Mouse (Mus musculus): ENCODE results near the gene Magi1.
"Not testable (repeated sequence)": the region's sequence is repeated elsewhere in the genome, so short reads cannot be mapped to it uniquely, and the experiment has no call there.

Magi1 gene

DNA sequence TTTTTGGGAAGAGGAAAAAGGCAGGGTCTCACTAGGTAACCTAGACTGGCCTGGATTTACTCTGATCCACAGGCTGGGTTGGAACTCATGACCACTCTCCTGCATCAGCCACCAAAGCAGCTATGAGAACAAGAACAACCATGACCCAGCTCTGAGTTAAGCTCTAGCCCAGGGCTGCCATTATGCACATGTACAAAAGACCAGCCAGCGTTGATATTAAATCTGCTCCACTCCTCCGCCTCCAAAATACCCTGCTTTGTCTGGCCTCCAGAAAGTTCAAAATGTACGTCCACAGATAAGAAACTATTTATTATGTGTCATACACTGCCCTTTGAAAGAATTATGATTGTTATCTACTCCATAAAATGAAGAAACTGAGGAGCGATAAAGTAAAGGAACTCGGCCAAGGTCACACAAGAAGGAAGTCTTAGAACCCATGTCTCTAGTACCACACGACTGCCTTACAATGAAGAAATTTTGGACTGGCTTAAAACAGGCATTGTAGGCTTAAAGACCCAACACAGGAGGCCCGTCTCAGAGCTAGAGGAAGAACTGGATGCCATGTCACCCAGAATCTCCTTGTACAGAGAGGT lies 223.0 kb downstream of the Magi1 start:
- in situ Hi-C loops (cut with MboI; ENCODE audit: low pct_unique_long_range_greater_than_20kb in 1 of 2, low sequenced_read_pairs in 2 of 2, unreplicated experiment in 1 of 2): no loop called here

DNA sequence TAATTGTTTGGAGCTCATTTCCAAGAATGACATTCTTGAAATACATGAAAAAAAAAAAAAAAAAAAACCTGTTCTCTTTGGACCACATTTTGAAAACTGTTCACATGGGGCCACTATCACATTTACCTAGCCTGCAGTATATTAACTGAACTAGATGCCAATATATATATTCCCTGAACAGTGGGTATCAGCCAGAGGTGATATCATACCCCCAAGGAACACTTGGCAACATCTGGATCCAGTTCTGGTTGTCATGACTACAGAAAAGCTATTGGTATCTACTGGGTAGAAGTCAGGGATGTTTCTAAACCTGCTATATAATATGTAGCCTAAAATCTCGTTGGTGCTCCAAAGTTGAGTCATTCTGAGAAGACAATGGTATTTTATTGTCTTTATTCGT lies 224.6 kb downstream of the Magi1 start:
- in situ Hi-C loops (cut with MboI; ENCODE audit: low pct_unique_long_range_greater_than_20kb in 1 of 2, low sequenced_read_pairs in 2 of 2, unreplicated experiment in 1 of 2): no loop called here

DNA sequence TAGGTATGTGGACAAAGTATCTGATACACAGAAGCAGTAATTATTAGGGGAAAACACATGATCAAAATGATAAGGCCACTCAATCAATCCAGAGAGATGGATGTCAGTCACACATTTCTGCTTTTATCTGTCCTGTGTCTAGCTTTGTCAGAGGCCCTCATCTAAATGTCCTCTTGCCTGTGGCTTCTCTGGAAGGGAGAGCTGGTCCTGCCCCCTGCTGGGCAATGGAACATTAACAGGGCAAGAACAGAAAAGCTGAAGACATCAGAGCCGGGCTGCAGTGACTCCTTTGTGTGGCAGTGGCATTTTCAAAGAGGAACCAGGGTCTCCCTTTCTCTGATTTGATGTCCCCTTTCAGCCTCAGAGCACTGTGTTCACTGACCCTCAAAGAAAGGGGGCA lies 229.8 kb downstream of the Magi1 start:
- in situ Hi-C loops (cut with MboI; ENCODE audit: low pct_unique_long_range_greater_than_20kb in 1 of 2, low sequenced_read_pairs in 2 of 2, unreplicated experiment in 1 of 2): no loop called here

DNA sequence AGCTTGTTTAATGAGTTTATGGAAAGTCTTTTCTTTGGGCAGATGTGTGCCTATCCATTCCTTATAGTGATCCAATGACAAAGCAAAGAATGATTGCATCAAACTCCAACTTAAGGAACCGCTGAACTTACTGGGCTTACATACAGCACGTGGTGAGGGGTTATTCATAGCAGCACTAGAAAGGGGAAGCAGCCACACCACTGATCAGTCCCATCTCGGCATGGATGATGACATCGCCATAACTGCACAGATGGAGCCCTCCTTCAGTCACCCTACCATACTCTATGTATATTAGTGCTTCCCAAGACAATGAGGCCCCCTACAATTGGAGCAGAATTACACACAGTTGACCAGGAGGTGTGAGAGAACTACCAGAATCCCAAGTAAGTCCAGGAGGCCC lies 238.5 kb downstream of the Magi1 start:
- in situ Hi-C loops (cut with MboI; ENCODE audit: low pct_unique_long_range_greater_than_20kb in 1 of 2, low sequenced_read_pairs in 2 of 2, unreplicated experiment in 1 of 2): loop anchor here in 1 of 2 experiments (10.0 kb wide), 1 partner anchor 290 kb away; no protein-coding TSS in a partner anchor

DNA sequence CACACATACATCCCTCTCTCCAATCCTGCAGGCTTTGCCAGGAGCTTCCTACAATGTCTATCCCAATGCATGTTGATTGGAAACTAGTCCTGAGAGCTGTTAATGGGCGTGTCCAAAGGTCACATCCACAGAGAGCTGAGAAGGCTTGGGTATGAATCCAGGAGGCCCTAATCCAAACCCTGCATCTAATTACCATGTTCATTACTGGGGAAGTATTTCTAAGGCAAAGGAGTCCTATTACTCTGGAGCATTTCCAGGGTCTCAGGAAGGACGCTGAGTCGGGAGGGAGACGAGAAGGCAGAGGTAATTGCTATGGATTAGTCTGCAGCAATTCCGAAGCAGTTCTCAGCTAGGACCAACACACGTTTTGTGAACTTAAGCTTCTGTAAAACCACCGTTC lies 240.3 kb downstream of the Magi1 start:
- in situ Hi-C loops (cut with MboI; ENCODE audit: low pct_unique_long_range_greater_than_20kb in 1 of 2, low sequenced_read_pairs in 2 of 2, unreplicated experiment in 1 of 2): loop anchor here in 1 of 2 experiments (10.0 kb wide), 1 partner anchor 289 kb away; no protein-coding TSS in a partner anchor

DNA sequence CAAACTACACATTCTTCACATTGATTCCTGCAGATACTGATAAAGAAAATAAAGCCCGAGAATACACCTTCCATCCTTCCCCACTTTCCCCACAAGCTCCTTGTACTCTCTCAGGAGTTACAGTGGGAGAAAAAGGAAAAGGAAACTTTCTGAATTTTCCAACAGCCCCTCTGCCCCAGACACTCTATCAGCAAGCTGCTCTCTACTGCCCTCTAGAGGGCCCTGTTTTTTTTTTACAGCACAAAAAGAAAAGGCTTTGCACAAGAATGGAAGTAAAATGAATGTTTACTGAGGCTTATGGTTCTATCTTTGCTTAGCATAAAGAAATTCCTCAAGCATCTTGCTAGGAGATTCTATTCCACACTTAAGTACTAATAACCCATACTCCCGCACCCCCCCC lies 243.6 kb downstream of the Magi1 start:
- in situ Hi-C loops (cut with MboI; ENCODE audit: low pct_unique_long_range_greater_than_20kb in 1 of 2, low sequenced_read_pairs in 2 of 2, unreplicated experiment in 1 of 2): loop anchor here in 1 of 2 experiments (10.0 kb wide), 1 partner anchor 285 kb away; no protein-coding TSS in a partner anchor

DNA sequence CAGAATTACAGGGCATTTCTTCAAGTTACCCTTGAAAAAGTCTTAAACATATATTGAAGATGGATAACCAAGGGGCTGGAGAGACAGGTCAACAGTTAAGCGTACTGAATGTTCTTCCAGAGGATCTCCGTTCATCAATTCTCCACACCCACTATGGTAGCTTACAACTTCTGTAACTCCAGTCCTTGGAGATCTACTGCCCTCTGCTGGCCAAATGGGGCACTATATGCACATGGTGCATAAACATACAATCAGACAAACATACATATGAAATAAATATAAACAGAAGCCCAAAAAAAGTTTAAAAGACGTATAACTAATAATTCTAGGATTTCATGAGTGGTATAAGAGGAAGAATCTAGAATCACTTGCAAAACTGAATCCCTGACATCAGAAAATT lies 244.8 kb downstream of the Magi1 start:
- in situ Hi-C loops (cut with MboI; ENCODE audit: low pct_unique_long_range_greater_than_20kb in 1 of 2, low sequenced_read_pairs in 2 of 2, unreplicated experiment in 1 of 2): no loop called here

DNA sequence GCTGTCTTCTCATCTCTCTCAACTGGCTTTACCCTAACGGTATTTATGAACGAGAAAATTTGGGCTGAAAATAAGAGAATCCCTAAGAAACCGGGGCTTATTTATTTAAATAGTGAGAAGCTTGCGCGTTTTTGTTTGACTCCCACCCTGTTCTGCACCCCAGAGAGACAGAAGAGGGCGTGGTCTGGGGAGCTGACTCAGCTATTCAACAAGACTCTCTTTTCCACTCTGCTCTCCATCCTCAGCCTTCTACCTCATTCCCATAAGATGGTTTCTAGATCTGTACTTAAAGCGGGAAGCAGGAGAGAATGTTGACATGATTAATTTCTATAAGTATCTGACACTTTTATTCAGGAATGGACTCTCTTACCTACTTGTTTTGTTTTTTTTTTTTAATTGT lies 247.2 kb downstream of the Magi1 start:
- in situ Hi-C loops (cut with MboI; ENCODE audit: low pct_unique_long_range_greater_than_20kb in 1 of 2, low sequenced_read_pairs in 2 of 2, unreplicated experiment in 1 of 2): no loop called here

DNA sequence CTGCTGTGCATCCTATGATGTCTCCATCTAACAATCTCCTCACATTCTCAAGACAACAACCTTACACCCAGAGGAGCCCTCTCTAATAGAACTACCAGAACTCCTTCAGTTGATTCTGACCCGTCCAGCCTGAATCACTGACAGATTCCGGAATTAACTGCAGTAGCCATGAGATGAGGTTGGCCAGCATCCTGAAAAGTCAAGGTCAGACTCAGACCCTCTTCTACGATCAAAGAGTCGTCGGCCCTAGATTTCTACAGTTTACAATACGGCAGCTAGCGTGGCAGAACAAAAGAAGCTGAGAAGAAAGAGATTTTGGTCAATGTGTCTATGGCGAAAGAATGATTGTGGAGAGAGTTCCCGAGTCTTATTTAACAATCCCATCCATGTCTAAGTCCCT lies 257.4 kb downstream of the Magi1 start:
- in situ Hi-C loops (cut with MboI; ENCODE audit: low pct_unique_long_range_greater_than_20kb in 1 of 2, low sequenced_read_pairs in 2 of 2, unreplicated experiment in 1 of 2): no loop called here

DNA sequence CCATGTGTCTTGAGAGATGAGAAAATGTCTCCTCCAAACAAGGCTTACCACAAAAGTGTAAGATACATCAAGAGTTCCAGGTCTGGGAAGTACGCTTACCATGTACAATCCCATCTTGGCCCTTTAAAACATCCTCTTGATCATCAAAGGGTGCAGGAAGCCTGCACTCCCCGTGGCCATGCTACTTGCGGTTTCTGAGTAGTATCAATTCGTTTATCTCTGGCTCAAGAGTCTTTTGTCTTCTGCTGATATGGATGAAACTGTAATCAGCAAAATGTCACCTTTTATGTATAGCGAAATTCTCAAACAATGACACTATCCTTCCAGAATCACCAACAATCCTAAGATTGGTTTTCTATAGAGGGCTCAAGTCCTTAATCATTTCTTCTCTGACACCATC lies 261.3 kb downstream of the Magi1 start:
- in situ Hi-C loops (cut with MboI; ENCODE audit: low pct_unique_long_range_greater_than_20kb in 1 of 2, low sequenced_read_pairs in 2 of 2, unreplicated experiment in 1 of 2): no loop called here

DNA sequence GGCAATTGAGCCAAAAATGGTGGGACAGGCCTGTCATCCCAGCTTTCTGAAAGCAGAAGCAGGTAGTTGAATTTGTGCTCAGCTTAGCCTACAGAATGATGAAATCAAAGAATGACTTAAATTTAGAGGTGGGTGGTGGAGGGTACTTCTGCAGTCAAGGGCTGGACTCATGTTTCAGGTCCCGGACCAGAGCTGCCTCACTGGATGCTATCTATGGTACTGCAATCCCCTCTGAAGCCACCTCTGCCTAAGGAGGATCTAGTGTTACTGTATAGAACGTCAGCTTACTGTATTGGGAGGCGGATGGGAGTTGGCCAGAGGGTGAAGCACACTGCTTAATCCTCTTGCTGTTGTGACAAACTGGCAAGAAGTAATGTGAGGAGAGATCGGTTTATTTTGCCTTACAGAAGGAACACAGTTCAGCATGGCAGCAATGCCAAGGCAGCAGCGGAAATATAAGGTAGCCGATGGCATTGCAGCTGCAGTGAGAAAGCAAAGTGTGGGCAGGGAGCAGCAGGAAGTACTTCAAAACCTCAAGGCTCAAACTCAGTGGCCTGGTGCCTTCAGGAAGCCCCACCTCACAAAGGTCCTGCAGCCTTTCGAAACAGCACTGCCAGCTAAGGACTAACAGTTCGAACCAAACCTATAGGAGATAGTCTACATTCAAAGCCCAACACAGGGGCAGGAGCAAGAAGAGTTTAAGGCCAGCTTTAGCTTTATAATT lies 262.3 kb downstream of the Magi1 start:
- in situ Hi-C loops (cut with MboI; ENCODE audit: low pct_unique_long_range_greater_than_20kb in 1 of 2, low sequenced_read_pairs in 2 of 2, unreplicated experiment in 1 of 2): no loop called here

DNA sequence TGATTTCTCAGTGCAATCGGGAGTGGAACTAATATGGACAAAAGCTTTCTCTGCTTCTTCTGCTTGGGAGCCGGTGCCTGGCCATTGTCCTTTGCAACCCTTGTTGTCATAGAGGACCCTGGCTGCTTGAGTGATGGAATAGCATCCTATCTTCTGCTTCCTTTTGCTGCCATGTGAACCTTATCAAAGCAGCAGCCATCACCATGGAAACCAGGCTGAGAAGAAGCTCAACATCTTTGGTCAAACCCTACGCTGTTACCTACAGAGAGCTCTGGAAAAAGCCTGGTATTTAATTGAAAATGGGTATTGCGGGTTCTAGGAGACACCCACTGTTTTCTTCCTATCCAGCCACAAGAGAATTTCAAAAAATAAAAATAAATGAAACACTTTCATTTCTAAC lies 263.2 kb downstream of the Magi1 start:
- in situ Hi-C loops (cut with MboI; ENCODE audit: low pct_unique_long_range_greater_than_20kb in 1 of 2, low sequenced_read_pairs in 2 of 2, unreplicated experiment in 1 of 2): no loop called here

DNA sequence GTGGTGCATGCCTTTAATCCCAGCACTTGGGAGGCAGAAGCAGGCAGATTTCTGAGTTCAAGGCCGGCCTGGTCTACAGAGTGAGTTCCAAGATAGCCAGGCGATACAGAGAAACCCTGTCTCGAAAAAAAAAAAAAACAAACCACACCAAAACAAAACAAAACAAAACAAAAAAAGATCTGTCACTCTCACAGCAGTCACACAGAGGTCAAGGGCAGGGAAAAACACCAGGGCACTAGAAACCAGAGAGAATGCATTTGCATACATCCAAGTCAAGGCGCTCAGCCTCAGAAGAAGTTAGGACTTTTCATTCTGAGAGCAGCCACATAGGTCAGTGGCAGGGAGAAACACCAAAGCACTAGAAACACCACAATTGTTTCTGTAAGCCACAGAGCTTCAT lies 263.8 kb downstream of the Magi1 start:
- in situ Hi-C loops (cut with MboI; ENCODE audit: low pct_unique_long_range_greater_than_20kb in 1 of 2, low sequenced_read_pairs in 2 of 2, unreplicated experiment in 1 of 2): no loop called here

DNA sequence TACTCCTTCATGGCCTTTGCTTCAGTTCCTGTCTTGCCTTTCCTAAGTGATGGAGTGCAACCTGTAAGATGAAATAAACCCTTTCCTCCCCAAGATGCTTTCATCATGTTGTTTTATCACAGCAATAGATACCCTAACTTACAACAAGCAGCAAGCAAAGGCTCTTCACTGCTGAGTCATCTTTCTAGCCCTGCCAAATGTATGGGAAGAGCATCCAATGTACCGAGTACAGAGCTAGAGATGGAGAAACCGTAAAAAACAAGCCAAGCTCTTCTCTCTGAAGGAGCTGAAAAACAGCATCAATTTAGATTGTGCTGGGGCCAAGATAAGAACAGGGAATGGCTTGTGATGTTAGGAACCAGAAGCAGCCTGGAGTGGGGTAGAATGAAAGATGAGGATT lies 270.0 kb downstream of the Magi1 start:
- in situ Hi-C loops (cut with MboI; ENCODE audit: low pct_unique_long_range_greater_than_20kb in 1 of 2, low sequenced_read_pairs in 2 of 2, unreplicated experiment in 1 of 2): no loop called here

DNA sequence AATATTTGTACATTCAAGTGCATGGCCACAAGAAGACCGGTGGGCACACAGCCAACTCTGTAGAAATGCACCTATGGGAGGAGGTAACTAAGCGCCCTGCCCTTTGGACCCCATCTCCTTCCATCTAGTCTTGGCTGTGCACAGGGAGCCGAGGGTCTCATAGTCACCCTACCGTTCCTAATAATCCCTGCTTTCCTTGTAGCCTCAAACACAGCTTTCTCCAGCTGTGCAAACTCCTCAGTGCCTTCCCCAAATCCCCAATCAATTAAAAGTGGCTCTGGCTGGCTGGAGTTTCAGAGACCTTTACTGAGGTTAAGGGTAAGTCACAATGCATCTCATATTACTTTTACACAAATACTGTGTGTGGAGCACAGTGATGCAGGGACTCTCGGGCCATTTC lies 271.8 kb downstream of the Magi1 start:
- in situ Hi-C loops (cut with MboI; ENCODE audit: low pct_unique_long_range_greater_than_20kb in 1 of 2, low sequenced_read_pairs in 2 of 2, unreplicated experiment in 1 of 2): no loop called here

DNA sequence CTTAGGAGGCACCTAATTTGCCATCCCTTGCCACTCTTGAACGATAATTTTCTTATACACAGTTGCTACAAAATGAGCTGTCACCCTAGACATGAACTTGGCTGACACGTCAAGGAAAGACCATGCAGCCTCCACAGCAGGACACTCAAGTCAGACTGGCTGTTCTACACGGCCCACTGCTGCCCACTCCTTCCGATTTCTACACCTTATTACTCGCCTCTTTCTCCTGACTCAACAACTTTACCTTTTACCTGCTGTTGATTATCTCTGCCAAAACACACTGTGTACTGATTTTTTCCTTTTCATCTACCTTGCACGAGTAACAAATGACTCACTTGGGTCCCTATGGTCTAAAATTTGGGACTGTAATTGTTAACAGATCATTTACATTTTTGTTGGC lies 272.2 kb downstream of the Magi1 start:
- in situ Hi-C loops (cut with MboI; ENCODE audit: low pct_unique_long_range_greater_than_20kb in 1 of 2, low sequenced_read_pairs in 2 of 2, unreplicated experiment in 1 of 2): no loop called here

DNA sequence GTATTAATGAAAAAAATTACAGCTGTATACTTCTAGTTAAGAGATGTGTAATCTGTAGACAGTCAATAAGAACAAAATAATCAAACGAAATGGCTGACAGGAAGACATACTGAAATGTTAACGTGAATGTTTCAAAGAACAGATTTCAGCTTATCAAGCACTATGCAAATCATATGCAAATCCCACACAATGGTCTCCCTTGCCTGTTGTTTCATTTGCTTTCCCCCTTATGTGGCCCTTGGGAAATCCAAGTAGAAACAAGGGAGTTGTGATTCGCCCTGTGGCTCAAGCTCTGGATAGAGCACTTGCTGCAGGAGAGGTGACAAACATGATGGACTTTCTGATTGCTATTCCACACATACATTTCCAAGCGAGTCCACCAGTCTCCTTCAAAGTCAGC lies 275.1 kb downstream of the Magi1 start:
- in situ Hi-C loops (cut with MboI; ENCODE audit: low pct_unique_long_range_greater_than_20kb in 1 of 2, low sequenced_read_pairs in 2 of 2, unreplicated experiment in 1 of 2): no loop called here

DNA sequence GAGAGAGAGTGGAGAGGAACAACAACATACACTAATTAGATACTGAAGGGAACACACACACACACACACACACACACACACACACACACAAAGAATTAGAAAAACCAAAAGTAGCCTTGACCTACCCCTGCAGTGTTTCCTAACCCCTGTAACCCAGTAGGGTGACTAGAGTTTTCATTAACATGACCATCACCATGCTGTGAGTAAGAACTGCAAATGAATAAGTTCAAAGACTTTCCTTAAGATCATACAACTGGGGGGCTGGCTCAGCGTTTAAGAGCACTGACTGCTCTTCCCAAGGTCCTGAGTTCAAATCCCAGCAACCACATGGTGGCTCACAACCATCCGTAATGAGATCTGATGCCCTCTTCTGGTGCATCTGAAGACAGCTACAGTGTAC lies 280.1 kb downstream of the Magi1 start:
- in situ Hi-C loops (cut with MboI; ENCODE audit: low pct_unique_long_range_greater_than_20kb in 1 of 2, low sequenced_read_pairs in 2 of 2, unreplicated experiment in 1 of 2): not testable (repeated sequence)

DNA sequence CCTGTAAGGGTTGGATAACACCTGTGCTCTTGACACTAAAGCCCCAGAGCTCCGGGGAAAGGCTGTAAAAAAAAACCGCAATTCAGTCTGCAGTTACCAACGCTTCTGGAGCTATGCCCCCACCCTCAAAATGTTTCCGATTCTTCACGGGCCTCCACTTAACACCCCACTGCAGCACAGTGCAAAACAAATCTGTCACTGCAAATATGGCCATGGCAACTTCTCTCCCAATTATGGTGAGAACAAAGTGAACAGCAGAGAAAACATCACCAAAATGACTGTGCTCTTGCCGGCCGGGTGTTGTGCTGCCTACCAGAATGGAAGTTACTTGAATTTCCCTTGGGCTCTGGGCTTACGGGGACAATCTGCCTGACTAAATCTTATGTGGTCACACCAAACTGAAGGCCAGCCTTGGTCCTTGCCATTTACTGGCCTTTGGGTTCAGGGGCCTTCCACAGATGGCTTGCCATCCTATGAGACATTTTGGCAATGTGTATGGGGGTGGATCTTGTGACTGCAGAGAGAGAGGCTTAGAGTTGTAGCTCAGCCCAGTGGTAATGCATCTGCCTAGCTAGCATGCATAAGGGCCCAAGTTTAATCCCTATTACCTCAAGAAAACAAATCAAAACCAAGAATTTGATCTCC lies 286.8 kb downstream of the Magi1 start:
- in situ Hi-C loops (cut with MboI; ENCODE audit: low pct_unique_long_range_greater_than_20kb in 1 of 2, low sequenced_read_pairs in 2 of 2, unreplicated experiment in 1 of 2): loop anchor here in 1 of 2 experiments (25.0 kb wide), 1 partner anchor 235 kb away; no protein-coding TSS in a partner anchor

DNA sequence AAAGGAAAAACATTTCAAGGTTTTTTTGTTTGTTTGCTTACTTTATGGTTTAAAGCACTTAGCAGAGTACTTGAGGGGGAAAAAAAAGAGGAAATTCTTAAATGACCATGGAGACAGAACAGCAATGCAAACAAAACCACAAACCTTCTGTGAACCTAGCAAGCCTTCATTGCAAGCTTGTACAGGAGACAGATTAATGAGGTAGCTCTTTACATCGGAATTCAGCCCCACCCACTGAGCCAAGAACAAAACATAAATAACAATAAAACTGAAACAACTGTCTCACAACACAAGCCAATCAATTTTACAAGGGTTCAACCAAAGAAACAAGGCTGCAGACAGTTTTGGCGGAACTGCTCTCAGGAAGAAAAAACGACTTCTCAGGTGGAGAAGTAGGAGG lies 296.2 kb downstream of the Magi1 start:
- in situ Hi-C loops (cut with MboI; ENCODE audit: low pct_unique_long_range_greater_than_20kb in 1 of 2, low sequenced_read_pairs in 2 of 2, unreplicated experiment in 1 of 2): loop anchor here in 1 of 2 experiments (25.0 kb wide), 1 partner anchor 225 kb away; no protein-coding TSS in a partner anchor

All from mouse embryonic stem cell (cell line).